Mouse (Mus musculus) brain, embryonic 14.5 days (tissue): ENCODE results near the gene Nbea.

ENCODE experiments used
- CTCF ChIP-seq: fragments of 200-500 bp; IDR thresholded peaks from 2 replicates; pipeline ENCODE4 v1.5.1; 2012; ENCODE audit warnings: inconsistent platforms, mild to moderate bottlenecking, moderate library complexity, borderline replicate concordance; ENCODE audit not compliant: insufficient read depth, insufficient read length; ENCODE audit errors: extremely low read depth
- POLR2A ChIP-seq: fragments of 200-500 bp; IDR thresholded peaks from 2 replicates; pipeline ENCODE4 v1.6.1; 2012; ENCODE audit warnings: mild to moderate bottlenecking, inconsistent platforms, borderline replicate concordance; ENCODE audit not compliant: poor library complexity, insufficient read depth, insufficient read length, severe bottlenecking; ENCODE audit errors: extremely low read depth

GRCm38 (mm10) chr3:55599366-55600085 lies 584.0 kb downstream of the Nbea start:
- TF ChIP-seq CTCF (no peak), POLR2A (no peak)
